Mouse (Mus musculus) limb, embryonic 10.5 days (tissue): Measurements from ENCODE around the gene Pafah2. TPM values are rescaled to one million over a fixed set of nuclear protein-coding genes. Genes with fewer than 3 reads are reported as not detected.

Source experiments
- DNase-seq: peaks from one replicate; pipeline ENCODE4 v3.0.0-alpha.2; 2017; ENCODE audit warnings: low spot score
- H3K27ac ChIP-seq: fragments of 300-500 bp; sonication (generic); 2 replicates; pipeline ENCODE4 v1.5.1; 2016; ENCODE audit warnings: mild to moderate bottlenecking
- H3K27me3 ChIP-seq: fragments of 300-500 bp; sonication (generic); 2 replicates; pipeline ENCODE4 v1.6.1; 2016; ENCODE audit warnings: low read depth, mild to moderate bottlenecking; ENCODE audit not compliant: poor library complexity, severe bottlenecking
- H3K36me3 ChIP-seq: fragments of 300-500 bp; sonication (generic); 2 replicates; pipeline ENCODE4 v1.6.1; 2016; ENCODE audit warnings: mild to moderate bottlenecking, moderate library complexity
- H3K4me1 ChIP-seq: fragments of 300-500 bp; sonication (generic); 2 replicates; pipeline ENCODE4 v1.6.1; 2016
- H3K4me3 ChIP-seq: fragments of 300-500 bp; sonication (generic); 2 replicates; pipeline ENCODE4 v1.5.1; 2016; ENCODE audit warnings: mild to moderate bottlenecking, moderate library complexity
- H3K9me3 ChIP-seq: fragments of 300-500 bp; sonication (generic); replicated peaks from 2 replicates; pipeline ENCODE4 v1.6.1; 2016; ENCODE audit warnings: mild to moderate bottlenecking
- WGBS: fragments of 180-500 bp; shearing (Covaris S2); methylation state at CpG from one replicate; pipeline ENCODE4 v1.1.7; 2016; 5-methylcytosine and 5-hydroxymethylcytosine counted together
- polyA plus RNA-seq: library from polyadenylated mRNA; unstranded; fragments of >200 nt; fragmentation: Nextera tagmentation; extraction: Ambion mirVana; gene quantifications from 2 replicates; pipeline ENCODE4 v1.2.1, GENCODE M21; 2016

Gene Pafah2
- polyA plus RNA-seq: 8.1 and 8.6 TPM in 2 replicates

GRCm38 (mm10) chr4:134395977-134396825 lies at the start of gene Pafah2:
Gene Pafah2 (plus strand): TSS chr4:134396320.
- Histone ChIP-seq H3K27me3 (no peaks in the 10 kb centered on the region), H3K36me3 (no peaks in the 10 kb centered on the region), H3K9me3 (no peaks in the 10 kb centered on the region), H3K4me1 (peaks cover 39% of the 10 kb centered on the region), H3K4me3 (peak within 1 kb of the TSS; percentile 57), H3K27ac (peak within 1 kb of the TSS; percentile 75)
- under 1% methylated on average over 31 of the region's 31 CpGs for WGBS
- DNase-seq: peak; percentile 94

DNA sequence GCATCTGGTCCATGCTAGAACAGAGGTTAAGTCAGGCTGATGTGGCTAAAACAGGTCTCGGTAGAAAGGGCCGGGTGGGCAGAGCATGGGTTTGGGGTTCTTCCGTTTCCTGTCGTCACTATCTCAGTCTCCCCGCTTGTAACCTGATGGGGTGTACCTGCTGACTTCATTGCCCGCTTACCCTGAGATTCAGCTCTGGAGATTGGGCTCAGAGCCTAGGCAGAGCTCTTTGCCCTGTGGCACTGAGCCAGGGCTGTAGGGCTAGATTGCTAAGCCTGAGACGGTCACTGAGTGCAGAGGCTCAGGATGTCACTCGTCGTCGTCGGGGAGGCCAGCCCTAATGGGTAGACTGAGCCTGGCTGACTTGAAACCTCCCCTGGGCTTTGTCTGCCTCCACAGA lies 48.0 kb upstream of the Pafah2 start:
- Histone ChIP-seq H3K36me3 (no peaks in the 10 kb centered on the region), H3K27me3 (peaks cover 54% of the 10 kb centered on the region), H3K4me1 (peaks cover 22% of the 10 kb centered on the region), H3K27ac (no peak overlapping the region), H3K9me3 (no peaks in the 10 kb centered on the region), H3K4me3 (no peak overlapping the region)
- 85% methylated on average over 11 of the region's 11 CpGs for WGBS
- DNase-seq: no peak

GRCm38 (mm10) chr4:134348545-134348944 lies 47.6 kb upstream of the Pafah2 start:
- Histone ChIP-seq H3K27ac (no peak overlapping the region), H3K4me3 (no peak overlapping the region)
- 86% methylated on average over 5 of the region's 5 CpGs for WGBS

DNA sequence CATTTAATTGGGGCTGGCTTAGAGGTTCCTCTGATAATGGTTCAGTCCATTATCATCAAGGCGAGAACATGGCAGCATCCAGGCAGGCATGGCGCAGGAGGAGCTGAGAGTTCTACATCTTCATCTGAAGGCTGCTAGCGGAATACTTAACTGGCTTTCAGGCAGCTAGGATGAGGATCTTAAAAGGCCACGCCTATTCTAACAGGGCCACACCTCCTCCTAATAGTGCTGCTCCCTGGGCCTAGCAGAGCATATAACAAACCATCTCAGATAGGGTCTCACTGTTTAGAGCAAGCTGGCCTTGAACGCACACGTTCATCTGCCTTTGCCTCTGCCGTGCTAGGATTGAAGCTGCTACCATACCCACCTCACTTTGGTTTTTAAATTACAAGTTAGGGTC lies 46.3 kb upstream of the Pafah2 start:
- Histone ChIP-seq H3K27me3 (peaks cover 36% of the 10 kb centered on the region), H3K4me1 (peaks cover 13% of the 10 kb centered on the region), H3K9me3 (no peaks in the 10 kb centered on the region), H3K4me3 (no peak overlapping the region), H3K27ac (no peak overlapping the region), H3K36me3 (no peaks in the 10 kb centered on the region)
- DNase-seq: no peak
- 87% methylated on average over 7 of the region's 7 CpGs for WGBS

More at GRCm38 (mm10) chr4:134348545-134348944, 47.6 kb upstream of the Pafah2 start:
- Histone ChIP-seq H3K27me3 (peaks cover 49% of the 10 kb centered on the region), H3K36me3 (no peaks in the 10 kb centered on the region), H3K9me3 (no peaks in the 10 kb centered on the region), H3K4me1 (peaks cover 17% of the 10 kb centered on the region)
- no peak for DNase-seq

DNA sequence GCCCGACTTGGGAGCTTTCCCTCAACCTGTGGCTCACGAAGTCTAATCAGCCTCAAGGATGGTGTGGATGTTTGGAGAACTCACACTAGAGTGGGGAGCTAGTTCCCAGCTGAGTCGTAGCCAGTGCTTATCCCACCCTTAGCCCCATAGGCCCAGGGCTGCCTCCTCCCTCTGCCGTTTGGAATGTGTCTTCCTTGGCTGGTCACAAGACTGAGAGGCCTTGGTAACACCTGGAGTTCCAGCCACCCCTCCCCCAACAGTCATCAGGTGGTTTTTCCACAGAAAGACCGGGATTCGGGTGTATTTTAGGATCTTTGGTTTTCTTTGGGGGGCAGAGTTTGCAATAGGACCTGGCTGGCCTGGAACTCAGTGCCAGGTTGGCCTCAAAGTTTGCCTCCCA lies 45.5 kb upstream of the Pafah2 start:
- 88% methylated on average over 6 of the region's 6 CpGs for WGBS
- no peak overlapping the region for H3K27ac ChIP-seq

GRCm38 (mm10) chr4:134351329-134352260 lies 44.5 kb upstream of the Pafah2 start:
- Histone ChIP-seq H3K4me1 (peaks cover 24% of the 10 kb centered on the region), H3K9me3 (no peaks in the 10 kb centered on the region), H3K27ac (peak overlapping the region; percentile 66; the same call in 1 of the 2 replicates), H3K36me3 (no peaks in the 10 kb centered on the region), H3K27me3 (peaks cover 24% of the 10 kb centered on the region), H3K4me3 (no peak overlapping the region)
- WGBS: 53% methylated on average over 18 of the region's 18 CpGs
- no peak for DNase-seq

More for the DNA sequence above, 45.5 kb upstream of the Pafah2 start:
- no peak overlapping the region for H3K4me3 ChIP-seq
- no peak for DNase-seq
- H3K36me3 ChIP-seq: no peaks in the 10 kb centered on the region
- H3K4me1 ChIP-seq: peaks cover 15% of the 10 kb centered on the region
- peaks cover 30% of the 10 kb centered on the region for H3K27me3 ChIP-seq
- H3K9me3 ChIP-seq: no peaks in the 10 kb centered on the region

DNA sequence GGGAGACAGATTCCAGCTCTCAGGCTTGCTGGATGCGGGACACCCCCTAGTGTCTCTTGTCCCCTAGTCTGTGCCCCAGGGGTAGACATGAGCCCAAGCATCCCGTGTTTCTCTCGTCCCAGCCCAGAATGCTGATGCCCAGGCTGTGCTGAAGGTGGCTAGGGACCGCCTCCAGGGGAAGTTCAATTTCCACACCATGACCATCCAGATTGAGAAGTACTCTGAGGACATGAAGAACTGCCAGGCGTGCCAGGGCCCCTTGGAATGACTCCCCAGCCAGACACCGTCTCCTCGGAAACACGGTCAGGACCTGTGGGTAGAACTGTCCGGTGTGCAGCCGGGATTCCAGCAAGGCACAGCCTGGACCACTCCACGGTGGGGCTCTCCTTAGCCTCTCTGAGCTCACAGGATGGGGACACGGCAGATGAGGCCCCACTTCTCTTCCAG lies 43.8 kb upstream of the Pafah2 start:
- WGBS: 80% methylated on average over 12 of the region's 12 CpGs
- Histone ChIP-seq H3K4me1 (peaks cover 30% of the 10 kb centered on the region), H3K9me3 (no peaks in the 10 kb centered on the region), H3K27ac (no peak overlapping the region), H3K27me3 (peaks cover 21% of the 10 kb centered on the region), H3K36me3 (no peaks in the 10 kb centered on the region), H3K4me3 (no peak overlapping the region)
- DNase-seq: no peak

- Histone ChIP-seq H3K4me3 (no peak overlapping the region), H3K4me1 (peaks cover 31% of the 10 kb centered on the region), H3K9me3 (no peaks in the 10 kb centered on the region), H3K36me3 (no peaks in the 10 kb centered on the region), H3K27ac (no peak overlapping the region), H3K27me3 (peaks cover 21% of the 10 kb centered on the region)
- no peak for DNase-seq
- WGBS: 75% methylated on average over 7 of the region's 7 CpGs
Measured at GRCm38 (mm10) chr4:134352929-134353328, 43.2 kb upstream of the Pafah2 start.

DNA sequence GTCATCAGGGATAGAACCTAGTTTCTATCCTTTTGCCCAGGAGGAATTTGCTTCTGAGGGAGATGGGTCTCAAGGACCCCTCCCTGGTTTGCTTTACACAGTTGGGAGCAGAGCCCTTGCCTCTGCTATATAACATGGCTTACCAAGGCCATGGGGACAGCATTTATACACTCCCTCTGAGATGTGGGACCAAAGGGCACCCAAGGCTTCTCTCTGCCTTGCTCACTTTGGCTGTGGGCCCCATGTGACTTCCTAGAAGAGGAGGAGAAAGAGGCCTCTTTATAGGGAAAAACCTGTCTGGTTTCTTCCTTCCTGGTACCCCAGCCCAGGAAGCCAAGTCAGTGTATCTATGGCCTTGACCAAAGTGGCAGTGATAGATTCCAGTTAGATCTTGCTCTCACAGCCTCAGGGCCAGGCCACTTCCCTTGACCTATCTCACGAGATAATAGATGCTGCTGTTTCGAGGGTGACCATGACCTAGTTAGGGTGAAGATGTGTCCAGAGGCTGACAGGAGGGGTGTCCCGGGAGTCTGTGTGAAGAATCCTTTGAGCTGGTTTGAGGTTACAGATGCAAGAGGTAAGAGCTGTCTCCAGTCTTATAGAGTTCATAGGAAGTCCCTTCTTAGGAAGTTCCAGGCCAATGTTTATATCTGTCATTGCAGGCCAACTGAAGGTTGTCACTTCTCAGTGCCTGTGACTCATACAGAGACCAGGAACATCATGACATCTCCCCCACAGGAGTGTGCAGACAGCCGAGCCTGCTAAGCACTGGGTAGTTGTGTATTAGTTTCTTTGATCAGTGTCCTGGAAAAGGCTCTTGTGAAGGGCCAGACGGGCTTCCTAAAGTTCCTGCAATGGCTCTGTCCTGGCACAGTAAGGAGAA lies 42.4 kb upstream of the Pafah2 start:
- no peak overlapping the region for H3K27ac ChIP-seq
- no peak for DNase-seq
- H3K9me3 ChIP-seq: no peaks in the 10 kb centered on the region
- H3K4me3 ChIP-seq: no peak overlapping the region
- H3K4me1 ChIP-seq: peaks cover 31% of the 10 kb centered on the region
- H3K27me3 ChIP-seq: peaks cover 24% of the 10 kb centered on the region
- 74% methylated on average over 5 of the region's 5 CpGs for WGBS
- no peaks in the 10 kb centered on the region for H3K36me3 ChIP-seq

- no peak overlapping the region for H3K27ac ChIP-seq
- no peak overlapping the region for H3K4me3 ChIP-seq
- 47% methylated on average over 16 of the region's 16 CpGs for WGBS
- H3K9me3 ChIP-seq: no peaks in the 10 kb centered on the region
- DNase-seq: no peak
- H3K36me3 ChIP-seq: no peaks in the 10 kb centered on the region
- H3K4me1 ChIP-seq: peaks cover 35% of the 10 kb centered on the region
- H3K27me3 ChIP-seq: peaks cover 34% of the 10 kb centered on the region
Measured at GRCm38 (mm10) chr4:134355841-134356452, 40.2 kb upstream of the Pafah2 start.

GRCm38 (mm10) chr4:134356591-134357460 lies 39.3 kb upstream of the Pafah2 start:
- peak; percentile 77 for DNase-seq
- Histone ChIP-seq H3K4me1 (peaks cover 37% of the 10 kb centered on the region), H3K4me3 (no peak overlapping the region), H3K36me3 (no peaks in the 10 kb centered on the region), H3K9me3 (no peaks in the 10 kb centered on the region), H3K27me3 (peaks cover 34% of the 10 kb centered on the region), H3K27ac (no peak overlapping the region)
- WGBS: 21% methylated on average over 22 of the region's 22 CpGs
